Mouse (Mus musculus) myocyte (in vitro differentiated cells): Measurements from ENCODE around the gene Hist1h2bj. TPM values are rescaled to one million over a fixed set of nuclear protein-coding genes. Genes with fewer than 3 reads are reported as not detected.
"Not testable (repeated sequence)": the region's sequence is repeated elsewhere in the genome, so short reads cannot be mapped to it uniquely, and the experiment has no call there.

ENCODE experiments used
- H3K27me3 ChIP-seq: one replicate; pipeline ENCODE4 v1.6.1; 2011; ENCODE audit not compliant: control insufficient read depth, insufficient read depth, insufficient read length
- H3K36me3 ChIP-seq: one replicate; pipeline ENCODE4 v1.6.1; 2011; ENCODE audit not compliant: control insufficient read depth, insufficient read depth
- H3K4me2 ChIP-seq: one replicate; pipeline ENCODE4 v1.6.1; 2011; ENCODE audit warnings: low read depth, control low read depth
- H3K4me3 ChIP-seq: one replicate; pipeline ENCODE4 v1.5.1; 2011; ENCODE audit warnings: mild to moderate bottlenecking, control low read depth, moderate library complexity
- H3K79me2 ChIP-seq: one replicate; pipeline ENCODE4 v1.6.1; 2011; ENCODE audit not compliant: control insufficient read depth, insufficient read depth
- H3ac ChIP-seq: one replicate; pipeline ENCODE4 v1.6.1; 2011; ENCODE audit not compliant: control insufficient read depth, insufficient read length
- CEBPB ChIP-seq: IDR thresholded peaks from 2 replicates; pipeline ENCODE4 v1.6.1; 2011; ENCODE audit warnings: mild to moderate bottlenecking, moderate library complexity; ENCODE audit not compliant: poor library complexity, insufficient read depth, severe bottlenecking
- E2F4 ChIP-seq: IDR thresholded peaks from one replicate; pipeline ENCODE4 v1.6.1; 2011; ENCODE audit warnings: mild to moderate bottlenecking, control low read depth, moderate library complexity; ENCODE audit not compliant: insufficient read depth
- MAX ChIP-seq: IDR thresholded peaks from one replicate; pipeline ENCODE4 v1.6.1; 2011; ENCODE audit warnings: low read depth, mild to moderate bottlenecking, control low read depth
- MYOD1 ChIP-seq, 3 experiments: IDR thresholded peaks; one replicate each; pipeline ENCODE4 v1.6.1; 2011; ENCODE audit warnings: control low read depth in 2 of 3, low read depth in 2 of 3, mild to moderate bottlenecking in 2 of 3, moderate library complexity in 1 of 3; ENCODE audit not compliant: insufficient read length in 2 of 3, control insufficient read depth in 1 of 3
- MYOG ChIP-seq, 3 experiments: IDR thresholded peaks; one replicate each; pipeline ENCODE4 v1.6.1; 2011; ENCODE audit warnings: control low read depth in 2 of 3, low read depth in 2 of 3, mild to moderate bottlenecking in 2 of 3; ENCODE audit not compliant: insufficient read length in 2 of 3, control insufficient read depth in 1 of 3, insufficient read depth in 1 of 3
- POLR2A ChIP-seq: IDR thresholded peaks from one replicate; pipeline ENCODE4 v1.6.1; 2011; ENCODE audit warnings: low read depth, mild to moderate bottlenecking, control low read depth, moderate library complexity; ENCODE audit not compliant: insufficient read length
- POLR2AphosphoS2 ChIP-seq: IDR thresholded peaks from one replicate; pipeline ENCODE4 v1.6.1; 2011; ENCODE audit warnings: low read depth, control low read depth; ENCODE audit not compliant: insufficient read length
- REST ChIP-seq: IDR thresholded peaks from one replicate; pipeline ENCODE4 v1.6.1; 2011; ENCODE audit warnings: mild to moderate bottlenecking, control low read depth, moderate library complexity; ENCODE audit not compliant: insufficient read depth, insufficient read length
- SRF ChIP-seq: IDR thresholded peaks from one replicate; pipeline ENCODE4 v1.6.1; 2011; ENCODE audit warnings: low read depth; ENCODE audit not compliant: control insufficient read depth, insufficient read length
- TCF12 ChIP-seq: IDR thresholded peaks from one replicate; pipeline ENCODE4 v1.6.1; 2011; ENCODE audit warnings: mild to moderate bottlenecking, control low read depth; ENCODE audit not compliant: poor library complexity, insufficient read depth, severe bottlenecking
- TCF3 ChIP-seq: IDR thresholded peaks from one replicate; pipeline ENCODE4 v1.6.1; 2011; ENCODE audit warnings: low read depth, control low read depth; ENCODE audit not compliant: insufficient read length
- USF1 ChIP-seq: IDR thresholded peaks from one replicate; pipeline ENCODE4 v1.6.1; 2011; ENCODE audit warnings: low read depth, mild to moderate bottlenecking, control low read depth, moderate library complexity
- polyA plus RNA-seq: library from polyadenylated mRNA; unstranded; fragments of >200 nt; fragmentation: generic; extraction: Trizol; gene quantifications from one replicate; pipeline ENCODE4 v1.2.1, GENCODE M21; 2012; ENCODE audit warnings: missing spikeins

Hist1h2bj gene
- polyA plus RNA-seq, 1 experiment: 3.4 TPM

DNA sequence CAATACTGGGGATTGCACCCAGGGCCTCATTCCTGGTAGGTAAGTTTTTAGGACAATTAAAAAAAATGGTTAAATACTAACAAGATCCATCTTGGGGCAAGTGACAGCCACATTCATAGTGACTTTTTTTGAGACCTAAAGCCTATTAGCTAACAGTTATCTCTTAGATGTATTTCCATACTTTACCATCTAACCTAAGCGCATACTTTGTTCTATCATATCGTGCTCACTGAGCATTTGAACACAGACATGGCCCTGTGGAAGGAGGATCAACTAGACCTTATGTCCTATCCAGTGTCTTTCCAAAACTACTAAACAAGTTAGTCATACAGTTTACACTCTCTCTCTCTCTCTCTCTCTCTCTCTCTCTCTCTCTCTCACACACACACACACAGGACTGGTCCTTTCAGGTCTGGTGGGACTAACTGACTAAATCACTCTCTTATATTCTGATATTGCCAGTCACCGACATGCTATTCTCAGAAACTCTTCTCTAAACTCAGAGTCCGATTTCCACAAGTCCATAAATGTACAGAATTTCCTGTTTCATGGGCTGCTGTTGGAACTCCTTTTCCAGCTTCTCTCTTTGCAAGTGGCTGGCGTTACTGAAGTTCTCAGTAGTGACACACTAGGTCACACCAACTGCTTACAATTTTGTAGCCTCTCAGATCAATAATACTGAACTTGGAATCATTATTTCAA, 9.1 kb upstream of the Hist1h2bj start:
- Histone ChIP-seq H3K4me2 (peak overlapping the region; percentile 96), H3K79me2 (no peaks in the 10 kb centered on the region), H3K36me3 (no peaks in the 10 kb centered on the region), H3K27me3 (no peaks in the 10 kb centered on the region), H3ac (no peak overlapping the region), H3K4me3 (peak overlapping the region; percentile 41)
- no peak for TF ChIP-seq POLR2AphosphoS2
- no peak for TF ChIP-seq USF1
- TF ChIP-seq CEBPB: no peak
- no peak for TF ChIP-seq REST
- TF ChIP-seq MAX: no peak
- no peak for TF ChIP-seq E2F4
- TF ChIP-seq MYOD1 (IDR thresholded peaks at IDR 0.05; ENCODE audit: control insufficient read depth in 1 of 3, insufficient read length in 2 of 3, low read depth in 2 of 3): no peak
- TF ChIP-seq TCF3: no peak
- TF ChIP-seq TCF12: no peak
- no peak for TF ChIP-seq SRF
- no peak for TF ChIP-seq MYOG (IDR thresholded peaks at IDR 0.05; ENCODE audit: control insufficient read depth in 1 of 3, insufficient read depth in 1 of 3, insufficient read length in 2 of 3, low read depth in 2 of 3)
- no peak for TF ChIP-seq POLR2A

DNA sequence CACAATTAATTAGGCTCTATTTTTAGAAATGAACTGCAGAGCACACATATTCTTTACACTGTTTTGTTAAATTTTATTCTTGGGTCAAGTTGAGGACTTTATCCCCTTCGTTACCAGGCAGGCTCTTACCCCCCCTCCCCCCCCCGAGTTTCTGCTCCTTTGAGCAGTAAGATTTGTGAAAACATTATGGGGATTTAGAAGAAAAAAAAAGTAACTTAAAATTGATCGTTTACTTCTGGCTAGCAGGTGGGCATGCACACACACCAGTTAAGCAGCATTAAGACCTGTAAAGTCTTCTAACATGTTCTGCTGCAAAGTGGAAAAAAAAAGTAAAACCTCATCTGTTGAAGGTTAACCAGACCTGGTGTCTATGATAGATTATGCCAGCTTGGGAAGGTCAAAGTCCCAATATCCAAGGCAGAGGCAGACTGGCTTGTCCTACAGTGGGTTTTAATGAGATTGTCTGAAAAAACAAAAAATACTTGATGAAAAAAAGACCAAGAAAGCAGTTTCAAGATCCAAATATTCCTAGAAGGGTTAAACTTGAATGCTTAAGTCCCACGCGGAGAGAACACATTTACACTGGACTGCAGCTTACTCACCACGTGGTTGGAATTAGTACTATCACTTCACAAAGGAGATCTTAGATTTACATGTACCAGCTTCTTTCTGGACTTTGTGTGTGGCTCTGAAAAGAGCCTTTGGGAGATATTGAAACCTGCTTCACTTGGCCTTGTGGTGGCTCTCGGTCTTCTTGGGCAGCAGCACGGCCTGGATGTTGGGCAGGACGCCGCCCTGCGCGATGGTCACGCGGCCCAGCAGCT, 8.4 kb upstream of the Hist1h2bj start:
- Histone ChIP-seq H3K36me3 (no peaks in the 10 kb centered on the region), H3K79me2 (no peaks in the 10 kb centered on the region), H3K27me3 (no peaks in the 10 kb centered on the region), H3K4me3 (peak overlapping the region; percentile 41), H3ac (no peak overlapping the region), H3K4me2 (peak overlapping the region; percentile 96)
- TF ChIP-seq CEBPB: no peak
- TF ChIP-seq USF1: peak; percentile 55
- no peak for TF ChIP-seq E2F4
- peak; percentile 12 for TF ChIP-seq POLR2A
- TF ChIP-seq MYOG (IDR thresholded peaks at IDR 0.05; ENCODE audit: control insufficient read depth in 1 of 3, insufficient read depth in 1 of 3, insufficient read length in 2 of 3, low read depth in 2 of 3): no peak
- no peak for TF ChIP-seq MYOD1 (IDR thresholded peaks at IDR 0.05; ENCODE audit: control insufficient read depth in 1 of 3, insufficient read length in 2 of 3, low read depth in 2 of 3)

DNA sequence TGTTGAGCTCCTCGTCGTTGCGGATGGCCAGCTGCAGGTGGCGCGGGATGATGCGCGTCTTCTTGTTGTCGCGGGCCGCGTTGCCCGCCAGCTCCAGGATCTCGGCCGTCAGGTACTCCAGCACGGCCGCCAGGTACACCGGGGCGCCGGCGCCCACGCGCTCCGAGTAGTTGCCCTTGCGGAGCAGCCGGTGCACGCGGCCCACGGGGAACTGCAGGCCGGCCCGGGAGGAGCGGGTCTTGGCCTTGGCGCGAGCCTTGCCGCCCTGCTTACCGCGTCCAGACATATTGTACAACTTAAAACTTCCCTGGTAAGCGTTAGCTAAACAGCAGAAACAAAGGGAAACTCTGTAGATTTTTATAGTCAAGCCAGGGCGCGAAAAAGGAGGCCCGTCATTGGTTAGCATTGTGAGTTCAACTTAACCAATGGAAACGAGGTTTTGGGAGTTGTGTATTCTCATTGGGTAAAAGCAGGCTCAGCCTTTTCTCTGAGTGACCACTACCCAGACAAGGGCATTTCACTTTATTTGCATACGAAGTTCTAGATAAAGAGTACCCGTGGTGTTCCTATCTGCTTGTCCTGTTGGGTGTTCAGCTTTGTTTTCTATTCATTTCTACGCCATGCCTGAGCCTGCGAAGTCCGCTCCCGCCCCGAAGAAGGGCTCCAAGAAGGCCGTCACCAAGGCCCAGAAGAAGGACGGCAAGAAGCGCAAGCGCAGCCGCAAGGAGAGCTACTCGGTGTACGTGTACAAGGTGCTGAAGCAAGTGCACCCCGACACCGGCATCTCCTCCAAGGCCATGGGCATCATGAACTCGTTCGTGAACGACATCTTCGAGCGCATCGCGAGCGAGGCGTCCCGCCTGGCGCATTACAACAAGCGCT, 7.5 kb upstream of the Hist1h2bj start, which contains the start of the genes Hist1h2ah and Hist1h2bk:
TSS of gene Hist1h2ah (minus strand) at position 302 of the 882 bp plus-strand sequence.
TSS of gene Hist1h2bk (plus strand) at position 604 of the 882 bp plus-strand sequence.
- H3K27me3 ChIP-seq, H3K36me3 ChIP-seq, H3K79me2 ChIP-seq, H3ac ChIP-seq: not testable (repeated sequence)
- TF ChIP-seq POLR2A: peak; percentile 73
- peak; percentile 75 for TF ChIP-seq POLR2AphosphoS2
- TF ChIP-seq E2F4: peak; percentile 97
- H3K4me2 ChIP-seq: peak within 1 kb of the TSS; percentile 96
- H3K4me3 ChIP-seq: peak within 1 kb of the TSS; percentile 41

DNA sequence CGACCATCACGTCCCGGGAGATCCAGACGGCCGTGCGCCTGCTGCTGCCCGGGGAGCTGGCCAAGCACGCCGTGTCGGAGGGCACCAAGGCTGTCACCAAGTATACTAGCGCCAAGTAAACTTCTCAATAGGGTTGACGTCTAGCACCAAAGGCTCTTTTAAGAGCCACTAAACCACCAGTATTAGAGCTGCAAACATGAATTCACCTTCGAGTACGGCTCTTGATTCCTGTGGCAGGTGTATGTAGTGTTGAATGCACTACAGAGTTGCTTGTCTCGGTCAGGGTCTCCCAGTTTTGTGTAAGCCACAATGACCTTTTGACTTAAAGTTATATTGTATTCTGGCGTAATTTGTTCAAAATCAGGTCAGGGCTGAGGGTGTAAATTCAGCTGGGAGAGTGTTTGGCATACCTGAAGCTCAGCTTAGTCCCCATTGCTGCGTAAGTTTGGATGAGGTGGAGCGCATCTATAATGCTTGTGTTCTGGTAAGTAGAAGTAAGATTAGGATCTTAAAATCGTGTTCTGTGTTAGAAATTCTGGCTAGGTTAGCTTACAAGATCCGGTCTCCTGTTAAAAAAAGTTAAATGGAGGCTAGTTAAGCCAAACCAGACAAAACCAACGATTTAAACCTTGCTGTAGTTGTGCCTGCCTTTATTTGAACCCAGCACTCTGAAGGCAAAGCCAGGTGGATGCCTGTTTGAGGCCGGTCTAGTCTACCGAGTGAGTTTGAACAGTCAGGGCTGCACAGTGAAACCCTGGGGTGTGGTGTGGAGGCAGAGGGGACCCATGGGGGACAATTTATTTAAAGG, 6.7 kb upstream of the Hist1h2bj start:
- Histone ChIP-seq H3ac (no peak overlapping the region), H3K79me2 (no peaks in the 10 kb centered on the region), H3K36me3 (no peaks in the 10 kb centered on the region), H3K4me3 (peak overlapping the region; percentile 41), H3K4me2 (peak overlapping the region; percentile 79), H3K27me3 (no peaks in the 10 kb centered on the region)
- TF ChIP-seq POLR2A: no peak
- peak; percentile 34 for TF ChIP-seq POLR2AphosphoS2
